Mouse (Mus musculus): Measurements from ENCODE around the gene Cldn13. TPM values are rescaled to one million over a fixed set of nuclear protein-coding genes. Genes with fewer than 3 reads are reported as not detected.
"Not testable (repeated sequence)": the region's sequence is repeated elsewhere in the genome, so short reads cannot be mapped to it uniquely, and the experiment has no call there.

Gene Cldn13
- polyA plus RNA-seq, 1 experiment from 2014 or later = not detected

DNA sequence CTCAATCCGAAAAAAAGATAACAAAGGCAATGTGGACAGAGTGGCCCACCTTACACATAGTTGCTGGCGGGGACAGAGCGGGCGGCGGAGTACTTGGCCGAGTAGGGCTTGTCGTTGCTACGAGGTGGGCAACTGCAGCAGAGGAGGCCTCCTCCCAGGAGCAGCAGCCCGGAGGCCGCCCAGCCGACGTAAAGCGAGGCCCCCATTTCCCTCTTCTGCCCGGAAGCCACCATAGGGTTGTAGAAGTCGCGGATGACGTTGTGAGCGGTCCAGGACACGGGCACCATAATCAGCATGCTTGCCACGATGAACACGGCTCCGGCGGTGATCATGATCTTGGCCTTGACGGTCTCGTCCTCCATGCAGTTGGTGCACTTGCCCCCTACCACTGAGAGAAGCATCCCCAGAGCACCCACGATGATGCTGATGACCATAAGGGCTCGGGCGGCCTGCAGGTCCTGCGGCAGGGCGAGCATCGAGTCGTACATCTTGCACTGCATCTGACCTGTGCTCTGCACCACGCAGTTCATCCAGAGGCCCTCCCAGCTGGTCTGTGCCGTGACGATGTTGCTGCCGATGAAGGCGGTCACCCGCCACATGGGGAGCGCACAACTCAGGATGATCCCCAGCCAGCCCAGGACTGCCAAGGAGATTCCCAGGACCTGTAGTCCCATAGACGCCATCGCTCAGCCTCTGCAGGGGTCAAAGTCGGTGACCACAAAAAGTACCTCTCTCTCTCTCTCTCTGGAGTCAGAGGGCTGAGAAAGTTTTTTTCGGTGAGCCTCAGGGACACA lies 30.9 kb upstream of the Cldn13 start:
- H3K9me3 ChIP-seq = no peaks in the 10 kb centered on the region
- no peak overlapping the region for H3K27ac ChIP-seq
- peaks cover 12% of the 10 kb centered on the region; the same call in 1 of the 2 replicates for H3K4me1 ChIP-seq (replicated peaks)
- no peaks in the 10 kb centered on the region for H3K36me3 ChIP-seq
- H3K9ac ChIP-seq = no peak overlapping the region
- H3K4me2 ChIP-seq = peak overlapping the region; percentile 20; the same call in 1 of the 2 replicates
- H3K4me3 ChIP-seq = 0 out of 2 replicates have a peak overlapping the region, but pooled peaks have one; percentile 11
- 17% methylated on average over 43 of the region's 43 CpGs for WGBS
- no peak for ATAC-seq (ENCODE audit: low FRiP score)
- peaks cover 46% of the 10 kb centered on the region for H3K27me3 ChIP-seq

DNA sequence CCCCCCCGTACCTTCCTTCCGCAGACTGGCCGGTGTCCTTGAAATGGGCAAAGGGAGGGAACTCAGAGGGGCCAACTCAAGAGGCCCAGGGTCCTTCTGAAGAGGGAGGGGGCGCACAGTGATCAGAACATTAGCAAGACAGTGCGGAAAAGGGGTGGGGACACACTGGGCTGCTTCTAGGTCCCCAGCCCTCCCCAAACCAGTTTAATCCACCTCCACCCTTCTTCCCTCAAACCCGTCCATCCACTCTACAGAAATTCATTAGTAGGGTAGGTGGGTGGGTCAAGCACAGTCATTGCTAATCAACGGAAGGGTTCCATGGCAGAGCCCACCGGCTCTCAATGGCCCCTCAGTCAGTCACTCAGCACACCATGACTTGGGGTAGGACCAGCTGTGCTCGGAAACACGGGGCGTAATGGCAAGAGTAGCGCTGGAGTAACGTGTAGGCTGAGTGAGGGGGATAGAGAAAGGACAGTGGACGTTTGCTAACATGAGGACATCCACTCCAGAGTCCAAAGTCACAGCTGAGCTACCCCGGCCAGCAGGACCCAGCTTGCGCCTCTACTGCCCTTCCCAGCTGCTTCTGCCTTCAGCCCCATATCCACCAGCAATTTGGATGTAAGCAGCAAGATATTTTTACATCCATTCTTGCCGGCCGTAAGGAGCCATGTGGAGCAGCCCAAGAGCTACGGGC lies 30.1 kb upstream of the Cldn13 start:
- WGBS = 50% methylated on average over 18 of the region's 19 CpGs
- no peak for ATAC-seq (ENCODE audit: low FRiP score)
- no peak overlapping the region for H3K4me3 ChIP-seq
- H3K9ac ChIP-seq = no peak overlapping the region
- H3K27me3 ChIP-seq = peaks cover 46% of the 10 kb centered on the region
- H3K27ac ChIP-seq = no peak overlapping the region
- H3K4me2 ChIP-seq = no peak overlapping the region
- H3K9me3 ChIP-seq = no peaks in the 10 kb centered on the region
- peaks cover 12% of the 10 kb centered on the region; the same call in 1 of the 2 replicates for H3K4me1 ChIP-seq (replicated peaks)
- no peaks in the 10 kb centered on the region for H3K36me3 ChIP-seq

DNA sequence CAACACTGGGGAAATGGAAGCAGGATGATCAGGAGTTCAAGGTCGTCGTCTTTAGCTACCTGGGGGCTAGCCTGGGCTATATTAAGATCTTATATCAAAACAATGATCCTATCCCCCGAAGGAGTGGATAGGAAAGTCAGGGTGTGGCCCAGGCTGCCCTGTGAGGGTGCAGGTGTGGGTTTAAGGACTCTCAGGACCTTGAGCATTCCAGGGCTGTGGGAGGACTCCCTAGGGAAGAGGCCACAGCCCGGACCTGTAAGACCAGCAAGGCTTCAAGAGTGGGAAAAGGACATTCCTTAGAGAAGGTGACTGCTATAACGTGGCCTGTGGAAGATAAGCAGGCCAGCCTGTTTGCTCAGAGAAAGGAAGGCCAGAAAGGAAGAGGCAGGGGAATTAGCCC lies 28.9 kb upstream of the Cldn13 start:
- H3K9me3 ChIP-seq = no peaks in the 10 kb centered on the region
- peaks cover 46% of the 10 kb centered on the region for H3K27me3 ChIP-seq
- no peaks in the 10 kb centered on the region for H3K36me3 ChIP-seq
- no peak overlapping the region for H3K9ac ChIP-seq
- H3K4me3 ChIP-seq = no peak overlapping the region
- H3K4me1 ChIP-seq (replicated peaks) = peaks cover 12% of the 10 kb centered on the region; the same call in 1 of the 2 replicates
- no peak for ATAC-seq (ENCODE audit: low FRiP score)
- 80% methylated on average over 5 of the region's 5 CpGs for WGBS
- H3K27ac ChIP-seq = no peak overlapping the region
- H3K4me2 ChIP-seq = no peak overlapping the region

DNA sequence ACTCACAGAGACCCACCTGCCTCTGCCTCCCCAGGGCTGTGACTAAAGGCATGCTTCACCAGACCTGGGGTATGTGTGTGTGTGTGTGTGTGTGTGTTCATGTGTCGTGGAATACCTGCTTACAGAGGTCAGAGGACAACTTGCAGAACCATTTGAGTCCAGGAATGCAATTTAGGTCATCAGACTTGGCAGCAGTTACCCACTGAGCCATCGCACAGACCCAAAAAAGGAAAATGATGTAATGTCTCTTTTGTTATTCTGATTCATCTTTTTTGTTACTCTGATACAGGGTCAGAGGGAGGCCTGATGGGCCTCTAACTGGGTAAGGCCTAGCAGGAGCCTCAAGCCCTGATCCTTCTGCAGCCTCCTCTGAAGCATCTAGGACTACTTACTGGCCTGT lies 27.4 kb upstream of the Cldn13 start:
- 81% methylated on average over 2 of the region's 2 CpGs for WGBS
- no peak for ATAC-seq (ENCODE audit: low FRiP score)
- Histone ChIP-seq H3K27ac (no peak overlapping the region), H3K4me1 (replicated peaks) (peaks cover 12% of the 10 kb centered on the region; the same call in 1 of the 2 replicates), H3K36me3 (no peaks in the 10 kb centered on the region), H3K9me3 (no peaks in the 10 kb centered on the region), H3K27me3 (peaks cover 40% of the 10 kb centered on the region), H3K4me3 (no peak overlapping the region), H3K4me2 (no peak overlapping the region), H3K9ac (no peak overlapping the region)

DNA sequence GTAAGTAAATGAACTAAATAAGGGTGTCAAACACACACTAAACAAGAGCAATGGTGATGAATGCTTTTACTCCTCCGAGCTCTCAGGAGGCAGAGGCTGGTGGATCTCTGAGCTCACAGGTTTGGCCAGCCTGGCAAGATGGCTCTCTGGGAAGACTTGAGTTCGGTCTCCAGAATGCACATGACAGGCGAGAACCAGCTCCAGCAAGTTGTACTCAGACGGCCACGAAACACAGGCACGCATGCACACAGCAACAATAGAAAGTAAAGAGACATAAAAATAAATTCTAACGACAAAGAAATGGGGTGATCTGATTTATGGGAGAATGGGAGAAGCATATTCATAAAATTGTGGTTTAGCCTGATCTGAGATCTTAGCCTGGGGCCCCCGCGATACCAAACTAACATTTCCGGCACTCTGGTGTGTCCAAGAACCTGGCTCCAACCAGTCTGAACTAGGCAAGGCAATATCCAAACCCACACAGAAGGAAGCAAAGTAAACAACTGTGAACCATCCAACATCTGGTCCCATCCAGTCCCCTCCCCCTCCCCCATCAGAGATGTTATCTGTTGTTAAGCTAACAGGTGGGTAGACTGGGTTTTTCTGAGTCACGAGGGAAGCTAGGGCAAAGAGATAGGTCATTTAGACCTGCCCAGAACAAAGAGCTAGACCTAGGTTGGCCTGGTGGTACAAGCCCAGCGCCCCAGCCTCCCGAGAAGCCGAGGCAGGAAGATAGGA lies 26.3 kb upstream of the Cldn13 start:
- WGBS = 85% methylated on average over 14 of the region's 14 CpGs
- Histone ChIP-seq H3K9ac (no peak overlapping the region), H3K27ac (no peak overlapping the region), H3K36me3 (no peaks in the 10 kb centered on the region), H3K4me1 (replicated peaks) (peaks cover 8% of the 10 kb centered on the region; the same call in 1 of the 2 replicates), H3K9me3 (no peaks in the 10 kb centered on the region), H3K27me3 (peaks cover 29% of the 10 kb centered on the region), H3K4me3 (no peak overlapping the region), H3K4me2 (no peak overlapping the region)
- no peak for ATAC-seq (ENCODE audit: low FRiP score)

DNA sequence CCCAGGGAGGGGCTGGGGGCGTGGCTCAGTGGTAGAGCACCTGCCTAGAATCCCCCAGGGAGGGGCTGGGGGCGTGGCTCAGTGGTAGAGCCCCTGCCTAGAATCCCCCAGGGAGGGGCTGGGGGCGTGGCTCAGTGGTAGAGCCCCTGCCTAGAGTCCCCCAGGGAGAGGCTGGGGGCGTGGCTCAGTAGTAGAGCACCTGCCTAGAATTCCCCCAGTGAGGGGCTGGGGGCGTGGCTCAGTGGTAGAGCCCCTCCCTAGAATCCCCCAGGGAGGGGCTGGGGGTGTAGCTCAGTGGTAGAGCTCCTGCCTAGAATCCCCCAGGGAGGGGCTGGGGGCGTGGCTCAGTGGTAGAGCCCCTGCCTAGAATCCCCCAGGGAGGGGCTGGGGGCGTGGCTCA lies 24.2 kb upstream of the Cldn13 start:
- not testable (repeated sequence) for H3K4me2 ChIP-seq; H3K9ac ChIP-seq; H3K4me3 ChIP-seq; H3K36me3 ChIP-seq; H3K27ac ChIP-seq; H3K4me1 ChIP-seq (replicated peaks); H3K9me3 ChIP-seq; H3K27me3 ChIP-seq; ATAC-seq (ENCODE audit: low FRiP score)
- WGBS = 94% methylated on average over 4 of the region's 7 CpGs

DNA sequence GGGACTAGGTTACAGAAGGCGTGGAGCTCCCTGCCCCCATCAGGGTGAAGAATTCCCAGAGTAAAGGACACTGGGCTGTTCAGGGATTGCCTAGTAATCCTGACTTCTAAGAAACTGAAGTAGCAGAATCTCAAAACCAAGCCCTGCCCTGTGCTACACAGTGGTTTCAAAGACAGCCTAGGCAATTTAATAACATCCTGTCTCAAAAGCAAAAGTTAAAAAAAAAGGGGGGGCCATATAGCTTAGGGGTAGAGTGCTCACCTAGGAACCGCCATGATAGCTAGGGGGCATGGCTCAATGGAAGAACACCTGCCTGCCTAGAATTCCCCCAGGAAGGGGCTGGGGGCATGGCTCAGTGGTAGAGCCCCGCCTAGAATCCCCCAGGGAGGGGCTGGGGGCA lies 23.7 kb upstream of the Cldn13 start:
- H3K27ac ChIP-seq = no peak overlapping the region
- no peaks in the 10 kb centered on the region for H3K36me3 ChIP-seq
- WGBS = 80% methylated on average over 3 of the region's 3 CpGs
- H3K4me2 ChIP-seq = no peak overlapping the region
- ATAC-seq (ENCODE audit: low FRiP score) = no peak
- H3K27me3 ChIP-seq = peaks cover 5% of the 10 kb centered on the region
- H3K9ac ChIP-seq = no peak overlapping the region
- H3K4me1 ChIP-seq (replicated peaks) = no peaks in the 10 kb centered on the region
- no peak overlapping the region for H3K4me3 ChIP-seq
- no peaks in the 10 kb centered on the region for H3K9me3 ChIP-seq

DNA sequence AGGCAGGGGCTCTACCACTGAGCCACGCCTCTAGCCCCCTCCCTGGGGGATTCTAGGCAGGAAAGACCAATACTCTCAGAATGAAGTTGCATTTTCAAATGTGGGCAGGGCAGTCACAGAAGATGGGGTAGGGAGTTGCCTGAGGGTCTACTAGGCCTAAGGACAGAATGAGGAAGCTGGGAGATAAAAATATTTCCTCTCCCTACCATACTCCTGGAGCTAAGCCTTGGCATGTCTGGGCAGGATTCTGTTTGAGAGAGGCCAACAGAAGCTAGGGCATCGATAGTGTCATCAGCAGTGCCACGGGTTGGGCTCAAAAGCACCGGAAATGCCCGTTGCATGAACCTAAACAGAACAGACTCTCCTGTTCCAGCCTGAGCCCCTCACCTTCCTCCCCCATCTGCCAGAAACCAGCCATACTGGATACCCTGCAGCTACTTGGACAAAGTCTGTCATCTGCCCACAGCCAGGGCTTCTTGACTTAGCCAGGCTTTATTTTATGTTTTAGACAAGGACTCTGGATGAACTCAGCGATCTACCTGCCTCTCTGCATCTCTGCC lies 21.4 kb upstream of the Cldn13 start:
- no peaks in the 10 kb centered on the region for H3K36me3 ChIP-seq
- no peaks in the 10 kb centered on the region for H3K9me3 ChIP-seq
- no peak overlapping the region for H3K27ac ChIP-seq
- WGBS = 89% methylated on average over 6 of the region's 6 CpGs
- H3K27me3 ChIP-seq = no peaks in the 10 kb centered on the region
- no peak overlapping the region for H3K4me2 ChIP-seq
- peaks cover 6% of the 10 kb centered on the region; the same call in 1 of the 2 replicates for H3K4me1 ChIP-seq (replicated peaks)
- no peak overlapping the region for H3K4me3 ChIP-seq
- ATAC-seq (ENCODE audit: low FRiP score) = no peak
- H3K9ac ChIP-seq = no peak overlapping the region

DNA sequence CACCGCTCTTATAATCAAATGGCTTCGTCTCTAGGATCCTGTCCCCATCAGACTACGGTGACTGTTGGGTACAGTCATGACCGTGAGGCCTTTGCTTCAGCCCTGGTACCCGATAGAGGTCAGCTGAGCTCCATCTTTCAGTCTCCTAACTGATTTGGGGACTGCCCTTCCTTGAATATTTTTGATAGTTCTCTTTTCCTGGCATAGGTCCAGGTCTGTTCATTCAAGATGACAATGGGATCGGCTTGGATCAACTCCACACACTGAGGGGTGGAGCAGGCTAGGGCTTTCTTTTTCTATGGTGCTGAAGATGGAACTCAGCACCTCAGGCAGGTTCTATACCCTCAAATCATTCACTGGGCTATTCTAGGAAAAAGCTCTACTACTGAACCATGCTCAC lies 20.7 kb upstream of the Cldn13 start:
- WGBS = 95% methylated on average over 6 of the region's 6 CpGs
- Histone ChIP-seq H3K9me3 (no peaks in the 10 kb centered on the region), H3K27ac (no peak overlapping the region), H3K4me2 (no peak overlapping the region), H3K27me3 (no peaks in the 10 kb centered on the region), H3K4me3 (no peak overlapping the region), H3K9ac (no peak overlapping the region), H3K36me3 (no peaks in the 10 kb centered on the region), H3K4me1 (replicated peaks) (peaks cover 6% of the 10 kb centered on the region; the same call in 1 of the 2 replicates)
- no peak for ATAC-seq (ENCODE audit: low FRiP score)

DNA sequence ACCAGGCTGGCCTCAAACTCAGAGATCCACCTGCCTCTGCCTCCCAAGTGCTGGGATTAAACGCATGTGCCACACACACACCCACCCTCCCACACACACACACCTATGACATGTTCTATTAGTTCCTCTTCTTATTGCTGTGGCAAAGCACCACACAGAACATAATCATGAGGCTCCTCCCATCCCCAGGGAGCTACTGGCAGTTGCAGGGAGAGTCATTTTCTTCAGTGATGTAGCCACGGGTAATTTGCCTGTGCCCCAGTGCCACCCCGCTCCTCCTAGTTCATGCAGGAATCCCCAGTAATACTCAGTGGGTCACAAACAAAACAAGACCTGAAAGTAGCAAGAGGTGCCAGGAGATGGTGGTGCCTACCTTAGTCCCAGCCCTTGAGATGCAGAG lies 19.3 kb upstream of the Cldn13 start:
- H3K4me1 ChIP-seq (replicated peaks) = peaks cover 6% of the 10 kb centered on the region; the same call in 1 of the 2 replicates
- H3K27ac ChIP-seq = no peak overlapping the region
- no peak overlapping the region for H3K9ac ChIP-seq
- 86% methylated on average over 3 of the region's 3 CpGs for WGBS
- H3K9me3 ChIP-seq = no peaks in the 10 kb centered on the region
- no peak for ATAC-seq (ENCODE audit: low FRiP score)
- H3K27me3 ChIP-seq = 0 out of 2 replicates have a peak, but pooled peaks cover 5% of the 10 kb centered on the region
- H3K4me2 ChIP-seq = no peak overlapping the region
- no peak overlapping the region for H3K4me3 ChIP-seq
- no peaks in the 10 kb centered on the region for H3K36me3 ChIP-seq

DNA sequence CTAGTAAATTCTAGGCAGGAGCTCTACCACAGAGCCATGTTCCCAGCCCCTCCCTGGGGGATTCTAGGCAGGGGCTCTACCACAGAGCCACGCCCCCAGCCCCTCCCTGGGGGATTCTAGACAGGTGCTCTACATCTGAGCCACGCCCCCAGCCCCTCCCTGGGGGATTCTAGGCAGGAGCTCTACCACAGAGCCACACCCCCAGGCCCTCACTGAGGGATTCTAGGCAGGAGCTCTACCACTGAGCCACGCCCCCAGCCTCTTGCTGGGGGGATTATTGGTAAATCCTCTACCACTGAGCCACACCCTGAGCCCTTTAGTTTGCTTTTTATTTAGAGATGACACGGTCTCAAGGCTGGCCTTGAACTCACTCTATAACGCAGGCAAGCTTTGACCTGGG lies 18.4 kb upstream of the Cldn13 start:
- not testable (repeated sequence) for H3K4me3 ChIP-seq; ATAC-seq (ENCODE audit: low FRiP score); H3K9me3 ChIP-seq; H3K27me3 ChIP-seq; H3K4me1 ChIP-seq (replicated peaks); H3K9ac ChIP-seq; H3K36me3 ChIP-seq; H3K4me2 ChIP-seq; H3K27ac ChIP-seq
- 93% methylated on average over 5 of the region's 5 CpGs for WGBS

DNA sequence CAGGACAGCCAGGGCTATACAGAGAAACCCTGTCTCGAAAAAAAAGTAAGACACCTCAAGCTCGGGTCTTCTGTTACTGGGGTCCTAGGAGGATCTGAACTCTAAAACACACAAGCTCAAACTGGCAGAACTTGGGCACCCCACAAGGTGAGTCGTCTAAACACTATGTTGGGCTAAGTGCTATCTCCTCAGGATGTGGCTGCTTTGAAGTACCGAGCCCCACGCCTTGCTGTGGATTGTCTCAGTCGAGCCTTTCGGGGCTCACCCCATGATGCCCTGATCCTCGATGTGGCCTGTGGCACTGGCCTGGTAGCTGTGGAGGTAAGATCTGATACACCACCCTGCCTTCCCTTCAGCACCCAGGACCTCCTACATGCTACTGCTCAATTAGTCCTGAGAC lies 18.0 kb upstream of the Cldn13 start:
- H3K27ac ChIP-seq = no peak overlapping the region
- no peak for ATAC-seq (ENCODE audit: low FRiP score)
- H3K9me3 ChIP-seq = no peaks in the 10 kb centered on the region
- 87% methylated on average over 8 of the region's 8 CpGs for WGBS
- H3K27me3 ChIP-seq = 0 out of 2 replicates have a peak, but pooled peaks cover 7% of the 10 kb centered on the region
- H3K36me3 ChIP-seq = no peaks in the 10 kb centered on the region
- no peak overlapping the region for H3K9ac ChIP-seq
- no peak overlapping the region for H3K4me3 ChIP-seq
- H3K4me2 ChIP-seq = peak overlapping the region; percentile 90
- peaks cover 6% of the 10 kb centered on the region; the same call in 1 of the 2 replicates for H3K4me1 ChIP-seq (replicated peaks)
